Mouse (Mus musculus): ENCODE results near the gene Hps3. TPM values are rescaled to one million over a fixed set of nuclear protein-coding genes. Genes with fewer than 3 reads are reported as not detected.
"Not testable (repeated sequence)": the region's sequence is repeated elsewhere in the genome, so short reads cannot be mapped to it uniquely, and the experiment has no call there.

Gene Hps3
- polyA plus RNA-seq, 1 experiment: 0.10 TPM

- H3K9me3 ChIP-seq (ENCODE audit: control insufficient read depth, low read length): no peaks in the 10 kb centered on the region
- no peaks in the 10 kb centered on the region for H3K27me3 ChIP-seq (ENCODE audit: control insufficient read depth)
- no peaks in the 10 kb centered on the region for H3K36me3 ChIP-seq (ENCODE audit: control insufficient read depth)
- no peaks in the 10 kb centered on the region for H3K4me1 ChIP-seq (ENCODE audit: control insufficient read depth)
- no peak overlapping the region for H3K4me3 ChIP-seq (replicated peaks)
- TF ChIP-seq TAL1 (IDR thresholded peaks at IDR 0.05; ENCODE audit: low read length) (no peak), GATA1 (IDR thresholded peaks at IDR 0.05; ENCODE audit: low read length) (no peak)
These were observed 74.5 kb downstream of the Hps3 start for GRCm38 (mm10) chr3:19960570-19961114.

- TF ChIP-seq TAL1 (IDR thresholded peaks at IDR 0.05; ENCODE audit: low read length) (no peak), GATA1 (IDR thresholded peaks at IDR 0.05; ENCODE audit: low read length) (no peak)
- H3K4me1 ChIP-seq (ENCODE audit: control insufficient read depth): no peaks in the 10 kb centered on the region
- no peaks in the 10 kb centered on the region for H3K9me3 ChIP-seq (ENCODE audit: control insufficient read depth, low read length)
- H3K4me3 ChIP-seq (replicated peaks): no peak overlapping the region
- no peaks in the 10 kb centered on the region for H3K27me3 ChIP-seq (ENCODE audit: control insufficient read depth)
- H3K36me3 ChIP-seq (ENCODE audit: control insufficient read depth): no peaks in the 10 kb centered on the region
These were observed 76.1 kb downstream of the Hps3 start for GRCm38 (mm10) chr3:19958983-19959382.

DNA sequence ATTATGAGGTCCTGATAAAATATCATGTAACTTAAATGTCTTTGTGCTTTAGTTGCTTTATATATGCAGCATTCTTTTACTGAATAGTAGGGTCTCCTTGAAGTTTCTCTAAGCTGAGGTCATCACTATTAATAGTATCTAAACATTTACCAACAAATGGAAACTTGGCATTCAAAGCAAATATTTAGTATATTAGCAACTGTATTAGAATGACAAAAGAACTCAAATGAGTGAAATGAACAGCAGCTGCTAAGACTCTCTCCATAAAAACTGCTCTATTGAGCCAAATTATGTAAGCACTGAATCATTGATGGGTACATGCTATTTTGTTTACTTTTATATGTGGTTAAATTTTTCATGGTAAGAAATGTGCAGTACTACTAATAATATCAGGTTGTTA is 77.1 kb downstream of the Hps3 start:
- Histone ChIP-seq H3K27me3 (ENCODE audit: control insufficient read depth) (no peaks in the 10 kb centered on the region), H3K9me3 (ENCODE audit: control insufficient read depth, low read length) (no peaks in the 10 kb centered on the region), H3K4me3 (replicated peaks) (no peak overlapping the region), H3K4me1 (ENCODE audit: control insufficient read depth) (no peaks in the 10 kb centered on the region), H3K36me3 (ENCODE audit: control insufficient read depth) (no peaks in the 10 kb centered on the region)
- no peak for TF ChIP-seq GATA1 (IDR thresholded peaks at IDR 0.05; ENCODE audit: low read length)
- TF ChIP-seq TAL1 (IDR thresholded peaks at IDR 0.05; ENCODE audit: low read length): no peak

DNA sequence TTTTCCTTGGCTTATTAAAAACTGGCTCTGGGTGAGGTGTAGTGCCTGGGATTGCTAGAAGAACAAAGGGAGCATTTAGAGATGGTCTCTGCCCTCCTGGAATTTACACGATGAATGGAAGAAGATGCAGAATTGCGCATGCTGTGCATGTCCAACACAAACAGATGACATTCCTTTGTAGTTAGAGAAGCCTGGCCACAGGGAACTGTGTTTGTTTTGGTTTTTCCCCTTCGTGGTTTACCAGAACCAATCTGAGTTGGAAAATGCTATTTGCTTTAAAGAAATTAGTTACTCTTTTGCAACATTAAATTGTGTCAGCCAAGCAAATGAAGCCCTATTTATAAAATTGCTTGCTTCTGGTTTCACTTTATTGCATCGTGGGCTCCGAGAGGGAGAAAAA is 78.2 kb downstream of the Hps3 start, which contains the start of gene Cp:
Gene Cp (plus strand): TSS at position 170 of the 400 bp plus-strand sequence.
- no peak within 1 kb of the TSS for H3K4me3 ChIP-seq (replicated peaks)
- no peaks in the 10 kb centered on the region for H3K27me3 ChIP-seq (ENCODE audit: control insufficient read depth)
- TF ChIP-seq TAL1 (IDR thresholded peaks at IDR 0.05; ENCODE audit: low read length): no peak
- TF ChIP-seq GATA1 (IDR thresholded peaks at IDR 0.05; ENCODE audit: low read length): no peak
- no peaks in the 10 kb centered on the region for H3K4me1 ChIP-seq (ENCODE audit: control insufficient read depth)
- H3K9me3 ChIP-seq (ENCODE audit: control insufficient read depth, low read length): no peaks in the 10 kb centered on the region
- H3K36me3 ChIP-seq (ENCODE audit: control insufficient read depth): no peaks in the 10 kb centered on the region

DNA sequence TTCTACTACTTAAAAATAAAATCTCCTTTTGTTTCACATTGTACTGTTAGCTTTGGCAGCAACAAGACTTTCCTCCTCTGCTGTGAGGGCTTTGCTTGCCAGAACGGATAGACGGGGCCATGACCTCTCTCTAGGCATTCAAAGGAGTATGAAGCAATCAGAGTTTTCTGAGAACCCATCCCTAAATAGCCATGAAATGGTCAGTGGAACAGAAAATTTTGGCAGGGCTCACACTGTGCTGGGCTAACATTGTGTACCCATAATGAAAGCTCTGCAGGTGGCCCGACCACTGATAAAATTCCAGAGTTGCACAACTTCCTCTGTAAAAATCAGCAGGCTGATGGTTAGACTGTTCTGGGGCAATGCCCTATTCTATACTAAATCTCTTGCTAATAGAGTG is 81.2 kb downstream of the Hps3 start:
- Histone ChIP-seq H3K9me3 (ENCODE audit: control insufficient read depth, low read length) (no peaks in the 10 kb centered on the region), H3K36me3 (ENCODE audit: control insufficient read depth) (no peaks in the 10 kb centered on the region), H3K27me3 (ENCODE audit: control insufficient read depth) (no peaks in the 10 kb centered on the region), H3K4me3 (replicated peaks) (no peak overlapping the region), H3K4me1 (ENCODE audit: control insufficient read depth) (no peaks in the 10 kb centered on the region)
- TF ChIP-seq GATA1 (IDR thresholded peaks at IDR 0.05; ENCODE audit: low read length): no peak
- no peak for TF ChIP-seq TAL1 (IDR thresholded peaks at IDR 0.05; ENCODE audit: low read length)

DNA sequence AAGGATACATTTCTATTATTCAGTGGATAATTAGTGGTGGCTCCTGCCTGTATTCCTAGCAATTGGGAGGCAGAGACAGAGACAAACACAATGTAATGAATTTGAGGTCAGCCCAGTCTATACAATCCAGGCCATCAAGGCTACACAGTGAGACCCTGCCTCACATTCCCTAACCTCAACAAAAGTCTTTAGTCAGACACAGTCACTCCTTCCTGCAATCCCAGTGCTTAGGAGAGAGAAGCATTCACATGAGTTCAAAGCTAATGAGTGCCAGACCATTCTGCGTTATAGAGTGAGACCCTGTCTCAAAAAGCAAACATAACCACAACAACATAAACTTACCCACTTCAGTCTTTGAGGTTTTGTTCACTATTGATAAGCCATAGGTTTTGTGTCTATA is 81.7 kb downstream of the Hps3 start:
- TF ChIP-seq TAL1 (IDR thresholded peaks at IDR 0.05; ENCODE audit: low read length) (no peak), GATA1 (IDR thresholded peaks at IDR 0.05; ENCODE audit: low read length) (no peak)
- Histone ChIP-seq H3K4me1 (ENCODE audit: control insufficient read depth) (no peaks in the 10 kb centered on the region), H3K27me3 (ENCODE audit: control insufficient read depth) (no peaks in the 10 kb centered on the region), H3K9me3 (ENCODE audit: control insufficient read depth, low read length) (no peaks in the 10 kb centered on the region), H3K36me3 (ENCODE audit: control insufficient read depth) (no peaks in the 10 kb centered on the region), H3K4me3 (replicated peaks) (no peak overlapping the region)

- not testable (repeated sequence) for H3K4me1 ChIP-seq (ENCODE audit: control insufficient read depth); H3K36me3 ChIP-seq (ENCODE audit: control insufficient read depth); H3K9me3 ChIP-seq (ENCODE audit: control insufficient read depth, low read length); H3K27me3 ChIP-seq (ENCODE audit: control insufficient read depth); H3K4me3 ChIP-seq (replicated peaks)
These were observed 85.7 kb downstream of the Hps3 start for GRCm38 (mm10) chr3:19949401-19949800.

DNA sequence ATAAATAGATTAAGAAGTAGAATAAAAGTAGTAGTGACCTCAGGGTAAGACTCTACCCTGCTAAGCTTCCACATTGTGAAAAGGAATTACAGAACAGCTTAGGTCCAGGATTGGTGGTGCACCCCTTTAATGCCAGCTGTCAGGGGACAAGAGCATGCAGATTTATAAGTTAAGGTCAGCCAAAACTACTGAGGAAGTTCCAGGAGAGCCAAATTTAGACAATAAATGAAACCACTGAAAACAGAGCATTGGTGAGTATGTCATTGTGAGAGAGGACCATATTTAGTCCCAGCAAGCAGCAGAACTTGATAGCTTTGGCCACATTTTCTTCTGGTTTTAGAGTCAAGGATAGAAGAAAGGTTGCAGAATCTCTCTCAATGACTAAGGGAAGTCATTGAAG is 86.6 kb downstream of the Hps3 start:
- no peak for TF ChIP-seq GATA1 (IDR thresholded peaks at IDR 0.05; ENCODE audit: low read length)
- TF ChIP-seq TAL1 (IDR thresholded peaks at IDR 0.05; ENCODE audit: low read length): no peak
- Histone ChIP-seq H3K4me1 (ENCODE audit: control insufficient read depth) (no peaks in the 10 kb centered on the region), H3K27me3 (ENCODE audit: control insufficient read depth) (no peaks in the 10 kb centered on the region), H3K4me3 (replicated peaks) (no peak overlapping the region), H3K9me3 (ENCODE audit: control insufficient read depth, low read length) (no peaks in the 10 kb centered on the region), H3K36me3 (ENCODE audit: control insufficient read depth) (no peaks in the 10 kb centered on the region)

Other genes with a start within 250 kb of the Hps3 start
- gene Cp, start 78.3 kb downstream of the Hps3 start, polyA plus RNA-seq (2012): not detected in 2 replicates
- 0.17 and 0.28 TPM in 2 replicates for gene Hltf, start 22.5 kb upstream of the Hps3 start, polyA plus RNA-seq (2012)
- 0.10 and 0.16 TPM in 2 replicates for gene Gyg, start 120.0 kb upstream of the Hps3 start, polyA plus RNA-seq (2012)
- gene Cpa3, start 206.9 kb upstream of the Hps3 start, polyA plus RNA-seq (2012): 0.03 and 0.24 TPM in 2 replicates
- gene Cpb1, start 240.4 kb upstream of the Hps3 start, polyA plus RNA-seq (2012): not detected in 2 replicates

Measured in erythroblast, embryonic 14.5 days (primary cell).